Mouse (Mus musculus) G1E (cell line): ENCODE measurements around the gene Rnf34.

Experiments
- CTCF ChIP-seq: IDR thresholded peaks from 2 replicates; pipeline ENCODE4 v1.5.1; 2012; ENCODE audit warnings: low read depth, low read length, inconsistent platforms, mixed read lengths
- GATA1 ChIP-seq: IDR thresholded peaks from 2 replicates; pipeline ENCODE4 v1.6.1; 2012; ENCODE audit warnings: borderline replicate concordance, low read length, inconsistent platforms, mixed read lengths
- POLR2AphosphoS5 ChIP-seq: IDR thresholded peaks from 2 replicates; pipeline ENCODE4 v1.6.1; 2012; ENCODE audit warnings: low read depth, low read length, inconsistent platforms; ENCODE audit not compliant: insufficient replicate concordance

DNA sequence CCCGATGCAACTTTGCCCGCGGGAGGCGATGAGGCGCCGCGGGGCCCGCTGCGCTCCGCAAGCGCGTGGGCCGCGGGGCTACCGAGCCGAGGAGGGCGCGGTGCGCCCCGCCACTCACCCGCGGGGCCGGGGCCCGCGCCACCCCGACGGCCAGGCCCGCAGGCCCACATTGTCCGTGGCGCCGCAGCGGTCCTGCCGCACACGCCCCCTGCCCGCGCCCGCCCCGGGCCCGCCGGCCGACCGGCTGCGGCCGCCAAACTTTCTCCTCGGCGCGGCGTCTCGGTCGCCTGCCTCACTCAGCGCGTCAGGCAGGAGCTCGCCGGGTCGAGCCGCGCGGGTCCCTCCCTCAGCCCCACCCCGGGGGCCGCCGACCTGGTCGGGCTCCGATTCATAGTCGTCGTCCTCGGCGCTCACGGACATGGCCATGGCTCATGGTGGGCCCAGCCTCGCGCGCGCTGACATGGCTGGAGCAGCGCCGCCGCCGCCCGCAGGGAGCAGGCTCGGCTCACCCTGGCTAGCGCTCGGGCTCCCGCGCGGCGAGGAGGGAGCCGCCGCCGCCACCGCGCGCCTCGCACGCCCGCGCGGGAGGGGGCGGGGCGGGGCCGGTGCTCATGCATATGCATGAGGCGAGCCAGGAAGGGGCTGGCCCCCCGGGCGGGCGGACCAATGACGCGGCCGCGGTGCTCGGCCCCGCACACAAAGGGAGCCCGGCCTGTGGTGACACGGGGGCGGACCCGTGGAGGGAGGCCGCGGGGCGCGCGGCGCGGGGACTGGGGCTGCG lies 50.1 kb downstream of the Rnf34 start:
- TF ChIP-seq POLR2AphosphoS5, result no peak
- TF ChIP-seq CTCF, result no peak
- TF ChIP-seq GATA1, result no peak
